Mouse (Mus musculus): ENCODE results near the gene Spire2.
"Not testable (repeated sequence)": the region's sequence is repeated elsewhere in the genome, so short reads cannot be mapped to it uniquely, and the experiment has no call there.

Gene Spire2

DNA sequence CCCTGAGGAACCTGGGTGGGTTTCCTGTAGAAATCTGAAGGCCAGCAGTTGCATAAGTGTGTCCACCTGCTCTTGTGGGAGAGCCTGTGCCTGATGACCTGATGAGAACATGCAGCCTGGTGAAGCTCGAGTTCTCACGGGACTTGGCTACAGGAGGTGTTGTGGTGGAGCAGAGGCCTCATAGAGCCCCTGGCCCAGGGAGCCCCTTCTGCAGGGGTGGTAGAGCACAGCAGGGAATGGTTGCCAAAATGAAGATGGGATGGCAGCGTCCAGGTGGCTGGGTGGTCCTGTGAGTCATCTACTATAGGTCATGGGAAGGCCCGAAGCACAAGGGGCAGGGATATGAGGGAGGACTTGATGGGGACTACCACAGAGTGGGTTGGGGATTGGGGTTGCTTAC, 49.2 kb downstream of the Spire2 start:
- DNase-seq (ENCODE audit: inconsistent age in 2 of 2, low spot score in 1 of 2) = no peak

DNA sequence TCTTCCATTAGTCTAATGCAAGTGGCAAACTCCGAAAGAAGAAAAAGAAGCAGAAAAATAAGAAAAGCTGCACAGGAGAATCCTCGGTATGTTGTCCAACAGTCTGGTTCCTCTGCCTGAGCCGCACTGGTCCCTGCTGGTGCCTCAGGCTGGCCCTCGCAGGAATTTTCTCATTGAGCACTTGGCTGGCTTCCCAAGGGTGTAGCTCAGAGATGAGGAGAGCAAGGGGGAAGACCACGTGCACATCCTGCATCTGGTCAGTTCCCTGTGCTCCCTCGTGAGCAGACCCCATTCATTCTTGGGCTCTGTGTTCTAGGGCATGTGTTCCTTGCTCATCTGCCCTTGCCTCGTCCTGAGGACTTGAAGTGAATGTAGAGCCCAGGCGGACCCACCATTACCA, 50.0 kb downstream of the Spire2 start:
- no peak for DNase-seq (ENCODE audit: inconsistent age in 2 of 2, low spot score in 1 of 2)

GRCm38 (mm10) chr8:123384883-123385540, 52.5 kb downstream of the Spire2 start:
- peak; percentile 44 to 68 for DNase-seq (ENCODE audit: inconsistent age in 2 of 2, low spot score in 1 of 2)

- peak; percentile 62 to 76 for DNase-seq (ENCODE audit: inconsistent age in 2 of 2, low spot score in 1 of 2)
Measured at GRCm38 (mm10) chr8:123387041-123387440, 54.5 kb downstream of the Spire2 start.

- DNase-seq (ENCODE audit: inconsistent age in 2 of 2, low spot score in 1 of 2) = peak in 1 of 2 experiments; percentile 73
Measured at GRCm38 (mm10) chr8:123387801-123388200, 55.3 kb downstream of the Spire2 start.

GRCm38 (mm10) chr8:123389026-123389425, 56.5 kb downstream of the Spire2 start:
- no peak for DNase-seq (ENCODE audit: inconsistent age in 2 of 2, low spot score in 1 of 2)

DNA sequence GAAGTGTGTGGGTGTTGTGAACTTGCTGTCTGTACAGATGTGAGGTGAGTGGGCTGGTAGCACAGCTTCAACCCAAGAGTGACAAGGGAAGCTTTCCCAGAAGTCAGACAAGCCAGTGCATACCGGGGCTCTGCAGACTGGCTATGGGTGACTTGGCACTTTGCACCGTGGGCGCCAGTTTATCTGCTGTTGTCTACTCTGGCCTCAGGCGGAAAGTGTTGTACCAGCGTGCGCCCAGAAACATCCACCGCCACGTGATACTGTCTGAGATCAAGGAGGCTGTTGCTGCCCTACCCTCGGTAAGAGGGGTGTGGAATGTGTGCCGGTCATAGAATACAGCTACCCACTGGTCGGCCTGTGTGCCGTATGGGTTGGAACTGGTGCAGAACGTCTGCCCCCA, 65.8 kb downstream of the Spire2 start:
- no peak for DNase-seq (ENCODE audit: inconsistent age in 2 of 2, low spot score in 1 of 2)

- no peak for DNase-seq (ENCODE audit: inconsistent age in 2 of 2, low spot score in 1 of 2)
Measured at GRCm38 (mm10) chr8:123401936-123402335, 69.4 kb downstream of the Spire2 start.

DNA sequence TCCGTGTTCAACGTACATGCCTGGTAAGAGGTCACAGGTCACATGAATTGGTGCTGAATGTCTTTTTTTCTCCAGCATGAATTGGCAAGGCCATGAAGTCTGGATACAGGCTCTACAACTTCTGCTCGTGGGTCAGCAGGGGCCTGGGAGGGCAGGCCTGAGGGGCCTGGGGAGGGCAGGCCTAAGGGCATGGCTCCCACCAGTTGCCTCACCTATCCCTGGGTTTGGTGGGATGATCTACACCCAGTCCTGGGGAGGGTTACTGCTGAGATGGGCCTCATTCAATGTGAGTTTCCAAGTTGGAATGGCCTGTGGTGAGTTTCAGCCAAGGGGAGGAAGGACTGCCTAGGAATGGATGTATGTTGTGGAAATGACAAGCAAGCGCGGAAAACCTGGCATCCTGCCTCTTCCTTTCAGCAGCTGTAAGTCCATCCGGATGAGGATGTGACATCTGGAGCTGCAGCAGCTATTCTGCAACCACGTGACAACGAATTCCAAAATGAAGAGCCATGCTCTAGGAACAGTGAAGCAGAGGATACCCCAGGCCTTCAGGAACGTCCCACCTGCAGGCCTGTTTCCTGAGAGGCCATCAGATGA, 70.3 kb downstream of the Spire2 start:
- no peak for DNase-seq (ENCODE audit: inconsistent age in 2 of 2, low spot score in 1 of 2)

GRCm38 (mm10) chr8:123404521-123404920, 72.0 kb downstream of the Spire2 start:
- DNase-seq (ENCODE audit: inconsistent age in 2 of 2, low spot score in 1 of 2) = no peak

DNA sequence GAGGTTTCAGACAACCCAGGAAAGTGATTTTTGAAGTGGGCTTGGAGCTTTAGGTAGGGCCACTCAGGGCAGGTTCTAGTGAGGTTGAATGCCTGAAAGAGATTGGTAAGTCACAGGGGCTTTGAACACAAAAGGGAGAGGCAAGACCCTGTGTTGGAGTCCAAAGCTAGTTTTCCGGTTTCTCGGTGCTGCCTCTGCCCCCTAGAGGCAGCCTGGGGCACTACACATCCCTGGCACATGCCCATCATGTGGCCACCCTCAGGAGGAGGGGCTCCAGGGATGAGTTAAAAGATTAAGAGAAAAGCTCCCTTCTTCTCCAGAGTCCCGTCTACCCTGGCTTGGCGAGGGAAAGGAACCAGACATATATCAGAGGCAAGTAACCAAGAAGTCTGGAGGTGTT, 74.3 kb downstream of the Spire2 start, which contains the start of gene Mc1r:
Mc1r (plus strand) TSS at position 322 of the 400 bp plus-strand sequence.
- peak; percentile 69 to 87 for DNase-seq (ENCODE audit: inconsistent age in 2 of 2, low spot score in 1 of 2)

- DNase-seq (ENCODE audit: inconsistent age in 2 of 2, low spot score in 1 of 2) = no peak
Measured at GRCm38 (mm10) chr8:123407612-123408011, 75.1 kb downstream of the Spire2 start.

DNA sequence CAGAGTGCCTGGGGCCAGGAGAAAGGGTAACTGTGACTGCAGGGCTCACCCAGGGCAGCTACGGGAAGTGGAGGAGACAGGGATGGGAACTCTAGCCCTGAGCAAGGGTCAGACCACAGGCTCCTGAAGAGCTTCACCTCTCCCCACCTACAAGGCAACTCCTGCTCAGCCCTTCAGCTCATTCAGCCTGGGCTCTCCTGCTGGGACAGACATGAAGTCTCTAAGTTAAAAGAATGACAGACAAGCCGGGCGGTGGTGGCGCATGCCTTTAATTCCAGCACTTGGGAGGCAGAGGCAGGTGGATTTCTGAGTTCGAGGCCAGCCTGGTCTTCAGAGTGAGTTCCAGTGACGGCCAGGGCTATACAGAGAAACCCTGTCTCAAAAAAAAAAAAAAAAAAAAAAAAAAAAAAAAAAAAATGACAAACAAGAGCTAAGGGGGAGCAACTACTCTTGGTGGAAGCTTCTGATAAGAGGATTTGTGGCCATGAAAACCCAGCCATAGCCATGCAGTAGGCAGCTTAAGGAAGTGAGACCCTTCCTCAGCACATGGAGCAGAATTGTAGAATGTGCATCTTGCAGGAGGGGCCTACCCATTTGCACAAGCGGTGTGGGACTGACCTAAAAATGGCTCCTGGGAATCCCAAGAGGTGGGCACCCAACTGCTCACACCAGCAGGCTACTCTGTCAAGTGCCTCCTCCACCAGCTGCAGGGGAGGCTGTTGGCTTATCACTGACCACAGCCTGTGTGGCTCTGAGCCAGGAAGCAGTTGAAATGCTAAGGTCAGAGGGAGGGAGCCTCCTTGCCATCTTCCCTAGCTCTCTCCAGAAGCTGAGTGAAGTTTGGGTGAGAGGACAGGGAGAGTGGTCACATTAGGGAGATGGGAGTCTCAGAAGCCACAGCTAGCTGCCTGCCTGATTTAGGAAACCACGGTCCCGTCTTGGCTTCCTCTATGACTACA, 76.4 kb downstream of the Spire2 start:
- peak; percentile 85 for DNase-seq (ENCODE audit: inconsistent age in 2 of 2, low spot score in 1 of 2)

DNA sequence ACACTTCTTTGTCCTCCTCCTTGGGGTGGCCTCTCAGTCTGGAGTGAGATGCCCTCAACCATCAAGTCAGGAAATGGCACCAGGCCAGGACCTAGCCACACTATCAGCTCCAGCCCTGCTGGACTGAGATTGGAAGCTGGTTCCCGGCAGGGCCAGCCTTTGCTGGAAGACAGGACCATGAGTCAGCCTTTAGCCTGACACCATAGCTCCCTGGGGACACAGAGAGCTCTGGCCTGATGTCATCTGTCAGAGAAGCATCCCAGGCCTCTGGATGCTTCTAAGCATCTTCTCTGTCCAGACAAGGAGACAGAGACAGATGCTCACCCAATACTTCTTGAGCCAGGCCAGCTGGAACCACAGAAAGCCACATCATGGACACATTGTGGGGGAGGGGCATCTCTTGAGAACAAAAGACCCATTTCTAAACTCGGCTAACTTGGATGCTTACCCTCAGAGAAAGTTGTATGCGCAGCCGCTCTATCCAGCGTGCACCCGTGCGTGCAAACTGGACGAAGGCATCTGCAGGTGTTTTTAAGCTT, 77.6 kb downstream of the Spire2 start:
- DNase-seq (ENCODE audit: inconsistent age in 2 of 2, low spot score in 1 of 2) = peak; percentile 79 to 81

- no peak for DNase-seq (ENCODE audit: inconsistent age in 2 of 2, low spot score in 1 of 2)
Measured at GRCm38 (mm10) chr8:123410788-123411187, 78.3 kb downstream of the Spire2 start.

- peak; percentile 78 to 81 for DNase-seq (ENCODE audit: inconsistent age in 2 of 2, low spot score in 1 of 2)
Measured at GRCm38 (mm10) chr8:123411246-123411645, 78.7 kb downstream of the Spire2 start, which contains the start of gene Tubb3. Gene Tubb3, plus strand, starts transcription at chr8:123411424.

DNA sequence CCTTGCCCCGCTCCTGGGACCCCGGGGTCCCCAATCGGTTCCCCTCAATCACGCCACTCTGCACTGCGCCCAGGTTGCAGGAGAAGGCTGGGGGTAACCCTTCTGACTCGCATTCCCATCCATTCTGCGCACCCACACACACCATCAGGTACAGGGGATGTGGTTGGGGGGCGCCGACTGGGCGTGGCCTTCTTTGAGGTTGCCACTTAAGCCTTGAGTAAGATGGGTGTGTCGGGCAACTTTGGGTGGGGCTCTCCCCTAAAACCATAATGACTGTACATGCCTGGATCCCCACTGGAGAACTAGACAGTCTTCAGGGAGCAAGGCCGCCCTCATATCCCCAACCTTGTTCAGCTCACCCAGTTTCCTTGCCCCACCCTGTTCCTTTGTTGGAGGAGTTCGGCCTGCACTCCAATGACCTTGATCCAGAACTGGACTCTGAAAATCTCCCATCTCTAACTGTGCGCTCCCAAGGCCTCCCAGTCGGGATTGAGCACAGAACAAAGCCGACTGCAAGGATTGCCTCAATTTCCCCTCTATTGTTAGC, 79.3 kb downstream of the Spire2 start:
- peak; percentile 28 to 48 for DNase-seq (ENCODE audit: inconsistent age in 2 of 2, low spot score in 1 of 2)

- DNase-seq (ENCODE audit: inconsistent age in 2 of 2, low spot score in 1 of 2) = peak; percentile 20 to 27
Measured at GRCm38 (mm10) chr8:123412560-123413170, 80.2 kb downstream of the Spire2 start.

GRCm38 (mm10) chr8:123414255-123414654, 81.7 kb downstream of the Spire2 start:
- DNase-seq (ENCODE audit: inconsistent age in 2 of 2, low spot score in 1 of 2) = no peak

DNA sequence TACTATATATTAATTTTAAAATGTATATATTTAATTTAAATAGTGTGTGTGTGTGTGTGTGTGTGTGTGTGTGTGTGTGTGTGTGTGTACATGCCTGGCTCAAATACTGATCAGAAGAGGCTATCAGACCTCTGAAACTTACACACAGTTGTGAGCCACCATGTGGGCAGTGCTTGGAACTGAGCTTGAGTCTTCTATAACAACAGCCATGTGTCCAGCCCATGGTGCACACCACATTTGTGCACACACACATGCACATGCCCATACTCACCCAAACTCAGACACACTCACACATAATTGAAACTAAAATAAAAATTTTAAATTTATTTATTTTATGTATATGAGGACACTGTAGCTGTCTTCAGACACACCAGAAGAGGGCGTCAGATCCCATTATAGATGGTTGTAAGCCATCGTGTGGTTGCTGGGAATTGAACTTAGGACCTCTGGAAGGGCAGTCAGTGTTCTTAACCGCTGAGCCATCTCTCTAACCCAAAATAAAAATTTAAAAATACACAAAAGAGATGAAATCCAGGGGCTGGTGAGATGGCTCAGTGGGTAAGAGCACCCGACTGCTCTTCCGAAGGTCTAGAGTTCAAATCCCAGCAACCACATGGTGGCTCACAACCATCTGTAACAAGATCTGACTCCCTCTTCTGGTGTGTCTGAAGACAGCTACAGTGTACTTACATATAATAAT, 82.6 kb downstream of the Spire2 start:
- DNase-seq (ENCODE audit: inconsistent age in 2 of 2, low spot score in 1 of 2) = not testable (repeated sequence)

All from adrenal gland, adult (tissue).